Mouse (Mus musculus): ENCODE measurements around the gene Upf3a. TPM values are rescaled to one million over a fixed set of nuclear protein-coding genes. Genes with fewer than 3 reads are reported as not detected.

The Upf3a gene
- 30.0 and 38.7 TPM in 2 replicates for polyA plus RNA-seq (2015; fragmentation: Nextera tagmentation; extraction: Ambion mirVana)

GRCm38 (mm10) chr8:13785250-13785763 lies at the start of gene Upf3a:
Gene Upf3a (plus strand): TSS chr8:13785615.

GRCm38 (mm10) chr8:13756982-13757804 lies 28.2 kb upstream of the Upf3a start, which contains the start of gene Cdc16:
Gene Cdc16 (plus strand): TSS chr8:13757676.

GRCm38 (mm10) chr8:13838289-13838688 lies 52.9 kb downstream of the Upf3a start, which contains the start of gene AF366264:
Gene AF366264 (minus strand): TSS chr8:13838389.

Other genes starting within 250 kb of the Upf3a start
- gene 1700029H14Rik, start 223.2 kb upstream of the Upf3a start, polyA plus RNA-seq (2015; fragmentation: Nextera tagmentation; extraction: Ambion mirVana), result not detected in 2 replicates
- gene Rasa3, start 108.0 kb upstream of the Upf3a start, polyA plus RNA-seq (2015; fragmentation: Nextera tagmentation; extraction: Ambion mirVana), result 13.3 and 20.5 TPM in 2 replicates
- gene Cfap97d2, start 79.7 kb upstream of the Upf3a start, polyA plus RNA-seq (2015; fragmentation: Nextera tagmentation; extraction: Ambion mirVana), result 0.30 and 1.0 TPM in 2 replicates
- gene Cdc16, start 27.9 kb upstream of the Upf3a start, polyA plus RNA-seq (2015; fragmentation: Nextera tagmentation; extraction: Ambion mirVana), result 92.3 and 95.3 TPM in 2 replicates
- gene AF366264, start 52.8 kb downstream of the Upf3a start, polyA plus RNA-seq (2015; fragmentation: Nextera tagmentation; extraction: Ambion mirVana), result not detected in 2 replicates
- gene Champ1, start 84.0 kb downstream of the Upf3a start, polyA plus RNA-seq (2015; fragmentation: Nextera tagmentation; extraction: Ambion mirVana), result 12.6 and 15.4 TPM in 2 replicates
- 45.1 and 61.6 TPM in 2 replicates for gene Coprs, start 104.7 kb downstream of the Upf3a start, polyA plus RNA-seq (2015; fragmentation: Nextera tagmentation; extraction: Ambion mirVana)